Mouse (Mus musculus): ENCODE measurements around the gene Hpcal1. TPM values are rescaled to one million over a fixed set of nuclear protein-coding genes. Genes with fewer than 3 reads are reported as not detected.
A peak's percentile ranks its signal among the peaks of the same experiment; 100 is the strongest.
"Not testable (repeated sequence)": the region's sequence is repeated elsewhere in the genome, so short reads cannot be mapped to it uniquely, and the experiment has no call there.

The Hpcal1 gene
- total RNA-seq, 4 experiments from 2014 or later: 3.4 to 3.9 (median 3.5) TPM

DNA sequence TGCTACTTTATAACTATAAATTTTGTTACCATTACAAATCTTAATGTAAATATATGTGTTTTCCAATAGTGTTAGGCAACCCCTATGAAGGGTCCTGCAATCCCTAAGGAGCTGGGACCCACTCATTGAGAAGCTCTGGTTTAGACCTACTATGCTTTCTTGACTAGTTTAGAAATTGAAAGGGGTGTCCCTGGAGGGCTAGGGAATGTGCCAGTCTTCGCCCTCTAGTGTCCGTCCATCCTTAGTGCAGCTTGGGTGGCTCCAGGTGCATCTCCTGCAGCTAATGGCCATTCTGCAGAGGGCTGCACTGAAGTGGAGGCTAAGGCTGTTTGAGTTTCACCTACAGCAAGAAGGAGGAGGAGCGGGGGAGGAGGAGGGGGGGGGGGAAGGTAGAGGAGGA is 87.7 kb downstream of the Hpcal1 start:
- DNase-seq (ENCODE audit: low spot score in 2 of 2): no peak

- DNase-seq (ENCODE audit: low spot score in 2 of 2): no peak
These were observed 88.4 kb downstream of the Hpcal1 start for GRCm38 (mm10) chr12:17779093-17779492.

GRCm38 (mm10) chr12:17789486-17789885 is 98.8 kb downstream of the Hpcal1 start:
- DNase-seq (ENCODE audit: low spot score in 2 of 2): no peak

- no peak for DNase-seq (ENCODE audit: low spot score in 2 of 2)
These were observed 100.5 kb downstream of the Hpcal1 start for GRCm38 (mm10) chr12:17791111-17791510.

DNA sequence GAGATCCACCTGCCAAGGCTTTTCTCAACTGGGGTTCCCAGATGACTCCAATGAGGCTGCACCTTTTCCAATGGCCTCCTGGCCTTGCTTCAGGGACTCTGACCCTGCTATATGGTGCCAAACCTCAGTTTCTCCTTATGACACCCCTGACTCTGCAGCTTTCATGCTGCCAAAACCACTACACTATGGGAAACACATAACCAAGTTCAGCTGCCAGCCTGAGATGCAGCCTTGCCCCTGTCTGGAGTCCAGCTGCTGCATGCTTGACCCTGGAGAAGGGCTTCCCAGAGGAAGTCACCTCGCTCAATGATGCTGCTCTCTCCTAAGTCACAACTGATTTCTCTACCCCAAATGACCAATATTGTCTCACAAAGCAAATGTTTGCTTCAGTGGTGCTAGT is 102.1 kb downstream of the Hpcal1 start:
- DNase-seq (ENCODE audit: low spot score in 2 of 2): no peak

DNA sequence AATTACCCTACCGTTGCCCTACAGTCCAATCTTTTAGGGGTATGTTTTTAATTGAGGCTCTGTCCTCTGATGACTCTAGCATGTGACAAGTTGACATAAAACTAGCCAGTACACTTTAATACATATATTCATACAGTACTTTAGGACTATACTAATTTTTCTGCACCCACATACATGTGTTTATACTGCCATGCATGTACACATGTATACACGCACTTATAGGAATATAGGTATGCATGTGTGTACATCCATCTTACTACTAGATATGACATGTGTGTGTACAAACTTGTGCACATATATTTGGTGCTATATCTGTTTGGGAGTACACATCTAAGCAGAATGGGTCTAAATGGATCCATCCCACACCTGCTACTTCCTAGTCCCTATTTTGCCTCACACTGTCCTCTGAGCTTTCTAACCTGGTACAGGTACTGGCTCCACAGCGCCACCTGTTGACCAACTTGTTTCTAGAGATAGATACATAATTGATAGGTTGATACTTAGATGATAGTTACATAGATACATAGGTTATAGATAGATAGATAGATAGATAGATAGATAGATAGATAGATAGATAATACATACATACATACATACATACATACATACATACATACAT is 105.1 kb downstream of the Hpcal1 start:
- peak; percentile 26 to 35 for DNase-seq (ENCODE audit: low spot score in 2 of 2)

DNA sequence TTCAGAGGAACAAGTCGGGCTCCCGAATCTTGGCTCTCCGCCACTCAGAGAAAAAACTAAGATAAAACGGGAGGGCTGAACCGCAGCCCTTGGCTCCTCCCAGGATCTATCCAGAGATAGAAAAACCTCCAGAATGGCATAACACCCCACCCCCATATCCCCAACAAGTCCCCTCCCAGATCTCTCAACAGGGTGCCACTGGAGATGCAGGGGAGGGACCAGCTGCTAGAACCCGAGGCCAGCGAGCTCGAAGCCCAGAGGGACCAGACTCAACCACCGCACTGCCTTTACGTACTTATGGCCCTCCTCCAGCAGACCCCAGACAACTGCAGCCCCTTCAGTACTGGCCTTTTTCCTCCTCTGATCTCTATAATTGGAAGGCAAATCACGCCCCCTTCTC is 107.6 kb downstream of the Hpcal1 start:
- DNase-seq (ENCODE audit: low spot score in 2 of 2): not testable (repeated sequence)

DNA sequence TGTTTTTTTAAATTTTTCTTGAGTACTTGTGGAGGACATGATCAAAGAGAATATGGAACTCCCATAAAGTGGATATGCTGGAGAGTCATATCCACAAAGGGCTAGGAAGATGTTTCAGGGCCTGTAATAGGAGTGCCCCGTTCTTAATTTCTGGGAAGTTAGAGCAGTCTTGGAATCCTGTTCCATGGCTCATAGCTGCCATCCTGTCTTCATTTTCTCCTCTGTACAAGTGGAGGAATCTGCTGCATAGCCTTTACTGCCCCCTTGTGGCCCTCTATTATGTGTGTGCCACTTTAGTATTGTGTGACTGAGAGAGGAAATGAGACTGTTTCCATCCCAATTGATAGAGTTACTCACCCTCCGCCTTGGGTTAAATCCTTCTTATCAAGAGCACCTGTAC is 117.9 kb downstream of the Hpcal1 start:
- DNase-seq (ENCODE audit: low spot score in 2 of 2): peak in 1 of 2 experiments; percentile 9

DNA sequence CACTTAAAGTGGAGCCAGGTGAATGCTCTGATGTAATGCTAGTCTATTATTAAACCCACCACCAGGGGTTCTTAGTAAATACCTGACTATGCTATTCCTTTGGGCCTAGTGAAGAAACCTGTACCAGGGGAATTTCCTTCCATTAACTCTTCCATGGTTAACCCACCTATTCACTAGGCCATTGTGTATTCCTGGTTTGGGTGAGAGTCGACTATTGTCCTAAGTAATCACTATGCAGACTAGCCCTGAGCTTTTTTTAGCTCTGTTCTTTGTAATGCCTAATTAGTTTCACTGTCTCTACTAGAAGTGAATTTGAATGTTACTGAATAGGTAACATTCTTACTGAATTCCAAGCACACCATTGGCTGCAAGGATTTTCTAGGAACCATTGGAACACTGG is 144.6 kb downstream of the Hpcal1 start:
- not testable (repeated sequence) for DNase-seq (ENCODE audit: low spot score in 2 of 2)

Other genes with a start within 250 kb of the Hpcal1 start
- gene Odc1, start 146.1 kb upstream of the Hpcal1 start, total RNA-seq (2022): 100 to 1,000 TPM in 2 of 4 experiments, 10 to 100 TPM in 2; 83.7 to 236 (median 139) TPM